Mouse (Mus musculus) forebrain, embryonic 10.5 days (tissue): ENCODE results near the gene Igsf11. TPM values are rescaled to one million over a fixed set of nuclear protein-coding genes. Genes with fewer than 3 reads are reported as not detected.

Experiments used
- DNase-seq: peaks from one replicate; pipeline ENCODE4 v3.0.0-alpha.2; 2017; ENCODE audit warnings: low spot score; ENCODE audit errors: extremely low spot score
- H3K27ac ChIP-seq: fragments of 300-500 bp; sonication (generic); 2 replicates; pipeline ENCODE4 v1.5.1; 2016; ENCODE audit warnings: mild to moderate bottlenecking
- H3K27me3 ChIP-seq: fragments of 300-500 bp; sonication (generic); 2 replicates; pipeline ENCODE4 v1.6.1; 2016; ENCODE audit warnings: mild to moderate bottlenecking; ENCODE audit not compliant: poor library complexity, severe bottlenecking
- H3K36me3 ChIP-seq: fragments of 300-500 bp; sonication (generic); replicated peaks from 2 replicates; pipeline ENCODE4 v1.6.1; 2016; ENCODE audit warnings: mild to moderate bottlenecking, moderate library complexity
- H3K4me1 ChIP-seq: fragments of 300-500 bp; sonication (generic); 2 replicates; pipeline ENCODE4 v1.6.1; 2016
- H3K4me3 ChIP-seq: fragments of 300-500 bp; sonication (generic); 2 replicates; pipeline ENCODE4 v1.5.1; 2016; ENCODE audit warnings: mild to moderate bottlenecking, moderate library complexity
- H3K9me3 ChIP-seq: fragments of 300-500 bp; sonication (generic); 2 replicates; pipeline ENCODE4 v1.6.1; 2016; ENCODE audit warnings: mild to moderate bottlenecking, moderate library complexity
- WGBS: fragments of 180-500 bp; shearing (Covaris S2); methylation state at CpG from one replicate; pipeline ENCODE4 v1.1.7; 2016; 5-methylcytosine and 5-hydroxymethylcytosine counted together
- polyA plus RNA-seq: library from polyadenylated mRNA; unstranded; fragments of >200 nt; fragmentation: Nextera tagmentation; extraction: Ambion mirVana; gene quantifications from 2 replicates; pipeline ENCODE4 v1.2.1, GENCODE M21; 2016

The Igsf11 gene
- polyA plus RNA-seq, 1 experiment from 2014 or later = 2.2 TPM

DNA sequence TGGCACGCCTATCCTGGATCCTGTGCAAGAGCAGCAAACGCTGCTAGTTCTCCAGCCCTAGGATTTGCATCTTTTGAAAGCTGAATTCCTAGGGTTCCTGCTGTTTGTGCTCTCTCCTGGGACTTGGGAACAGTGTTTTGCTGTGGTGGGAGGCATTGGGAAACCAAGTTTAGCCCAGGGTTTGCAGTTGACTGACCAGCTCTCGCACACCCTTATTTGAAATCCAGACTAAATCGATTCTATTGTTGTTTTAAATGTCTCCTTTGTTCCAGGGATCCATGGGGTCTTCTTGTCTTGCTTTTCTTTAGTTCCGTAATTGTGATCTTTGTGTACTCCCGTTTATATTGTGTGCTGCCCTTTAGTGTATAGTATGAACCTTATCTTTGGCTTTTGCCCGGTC is 52.6 kb downstream of the Igsf11 start:
- peak overlapping the region; percentile 81 for H3K27ac ChIP-seq
- 51% methylated on average over 7 of the region's 7 CpGs for WGBS
- H3K4me1 ChIP-seq = peaks cover 78% of the 10 kb centered on the region

GRCm38 (mm10) chr16:38945581-38945981 is 53.1 kb downstream of the Igsf11 start:
- no peaks in the 10 kb centered on the region for H3K9me3 ChIP-seq
- H3K27ac ChIP-seq = peak overlapping the region; percentile 81
- no peaks in the 10 kb centered on the region for H3K27me3 ChIP-seq
- peaks cover 74% of the 10 kb centered on the region for H3K4me1 ChIP-seq
- H3K36me3 ChIP-seq = no peaks in the 10 kb centered on the region
- DNase-seq = no peak
- H3K4me3 ChIP-seq = no peak overlapping the region
- WGBS = 90% methylated on average over 10 of the region's 10 CpGs

More for the DNA sequence above, 52.6 kb downstream of the Igsf11 start:
- no peak for DNase-seq
- Histone ChIP-seq H3K9me3 (no peaks in the 10 kb centered on the region), H3K36me3 (no peaks in the 10 kb centered on the region), H3K27me3 (no peaks in the 10 kb centered on the region), H3K4me3 (no peak overlapping the region)

DNA sequence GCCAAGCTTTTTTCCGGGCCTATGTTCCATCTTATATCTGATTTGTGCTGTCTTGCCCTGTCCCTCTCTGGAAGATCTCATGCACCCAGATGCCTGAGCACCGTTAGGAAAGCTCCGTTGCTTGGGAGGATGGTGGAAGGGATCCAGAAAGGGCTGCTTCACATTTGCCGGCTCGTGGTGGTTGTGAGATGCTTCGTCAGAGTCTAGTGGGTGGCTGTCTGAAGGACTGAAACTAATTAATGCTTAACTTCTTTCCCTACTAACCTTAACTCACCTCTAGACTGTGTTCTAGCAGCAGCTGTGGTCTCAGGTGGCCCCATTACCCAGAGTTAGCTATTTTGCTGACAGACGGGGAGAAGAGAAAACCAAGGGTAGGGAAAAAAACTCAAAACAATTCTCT is 54.0 kb downstream of the Igsf11 start:
- H3K36me3 ChIP-seq = no peaks in the 10 kb centered on the region
- WGBS = 80% methylated on average over 7 of the region's 7 CpGs
- peak overlapping the region; percentile 81 for H3K27ac ChIP-seq
- no peak for DNase-seq
- no peak overlapping the region for H3K4me3 ChIP-seq
- no peaks in the 10 kb centered on the region for H3K27me3 ChIP-seq
- H3K9me3 ChIP-seq = no peaks in the 10 kb centered on the region
- H3K4me1 ChIP-seq = peaks cover 65% of the 10 kb centered on the region

DNA sequence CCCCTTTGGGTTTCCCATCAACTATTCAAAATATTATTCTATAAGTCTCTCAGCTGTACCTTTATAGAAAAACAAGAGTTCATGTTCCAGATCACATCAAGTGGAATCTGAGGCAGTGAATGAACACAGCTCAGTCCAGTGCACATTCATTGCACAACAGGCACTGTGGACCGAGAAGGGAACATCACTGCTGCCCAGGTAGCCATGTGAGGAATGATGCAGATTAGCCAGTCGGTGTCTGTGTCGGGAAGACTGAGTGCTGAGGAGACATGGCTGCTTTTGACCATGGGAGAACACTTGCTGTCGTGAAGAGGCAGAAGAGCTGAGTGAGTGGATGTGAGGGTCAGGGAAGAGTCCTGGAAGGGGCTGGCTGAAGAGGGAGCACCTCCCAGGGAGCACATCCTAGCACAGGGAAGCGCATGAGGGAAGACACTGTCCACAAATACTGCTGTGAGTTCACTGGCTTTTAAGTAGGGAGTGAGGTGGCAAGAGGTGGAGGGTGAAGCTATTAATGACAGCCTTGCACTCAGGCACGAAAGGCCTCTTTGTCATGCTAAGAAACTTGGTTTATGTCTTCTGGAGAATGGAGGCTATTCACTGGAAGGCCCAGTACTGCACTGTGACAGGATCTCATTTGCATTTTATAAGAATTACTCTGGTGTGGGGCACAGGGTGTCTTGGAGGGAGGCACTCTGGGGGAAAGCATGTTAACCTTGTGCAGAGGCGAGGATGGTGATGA is 54.8 kb downstream of the Igsf11 start:
- Histone ChIP-seq H3K36me3 (no peaks in the 10 kb centered on the region), H3K9me3 (no peaks in the 10 kb centered on the region), H3K27me3 (no peaks in the 10 kb centered on the region), H3K4me1 (peaks cover 57% of the 10 kb centered on the region), H3K4me3 (no peak overlapping the region), H3K27ac (peak overlapping the region; percentile 81)
- 70% methylated on average over 7 of the region's 7 CpGs for WGBS
- DNase-seq = no peak

DNA sequence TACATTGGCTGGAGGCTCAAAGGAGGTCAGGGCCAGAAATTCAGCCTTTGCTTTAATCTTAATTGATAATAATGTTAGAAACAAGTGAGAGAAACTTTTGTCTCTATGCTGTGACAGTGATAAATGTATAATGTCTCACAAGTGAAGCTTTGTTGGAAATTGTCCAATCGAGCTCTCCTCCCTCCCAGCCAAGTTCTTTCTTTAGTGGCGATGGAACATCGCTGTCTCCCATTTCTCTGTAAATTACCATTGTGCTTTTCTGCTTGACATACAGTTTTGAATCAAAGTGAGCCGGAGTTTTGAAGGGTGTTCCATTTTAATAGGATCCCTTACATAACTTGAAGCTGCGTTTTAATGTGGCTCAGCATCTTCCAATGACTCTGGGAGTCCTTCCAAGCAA is 56.0 kb downstream of the Igsf11 start:
- no peaks in the 10 kb centered on the region for H3K36me3 ChIP-seq
- no peak for DNase-seq
- H3K9me3 ChIP-seq = no peaks in the 10 kb centered on the region
- no peaks in the 10 kb centered on the region for H3K27me3 ChIP-seq
- peaks cover 49% of the 10 kb centered on the region for H3K4me1 ChIP-seq
- no peak overlapping the region for H3K4me3 ChIP-seq
- WGBS = 94% methylated on average over 5 of the region's 5 CpGs
- H3K27ac ChIP-seq = peak overlapping the region; percentile 81

GRCm38 (mm10) chr16:38952881-38953280 is 60.4 kb downstream of the Igsf11 start:
- WGBS = 93% methylated on average over 3 of the region's 3 CpGs
- no peak for DNase-seq
- H3K4me3 ChIP-seq = no peak overlapping the region

GRCm38 (mm10) chr16:38953821-38954220 is 61.4 kb downstream of the Igsf11 start:
- H3K9me3 ChIP-seq = peaks cover 15% of the 10 kb centered on the region; the same call in 1 of the 2 replicates
- no peaks in the 10 kb centered on the region for H3K27me3 ChIP-seq
- H3K4me1 ChIP-seq = peaks cover 4% of the 10 kb centered on the region; the same call in 1 of the 2 replicates
- H3K36me3 ChIP-seq = no peaks in the 10 kb centered on the region
- H3K27ac ChIP-seq = no peak overlapping the region
- DNase-seq = no peak
- 57% methylated on average over 6 of the region's 6 CpGs for WGBS
- no peak overlapping the region for H3K4me3 ChIP-seq

More at GRCm38 (mm10) chr16:38952881-38953280, 60.4 kb downstream of the Igsf11 start:
- peaks cover 8% of the 10 kb centered on the region for H3K4me1 ChIP-seq
- no peaks in the 10 kb centered on the region for H3K27me3 ChIP-seq
- no peak overlapping the region for H3K27ac ChIP-seq
- no peaks in the 10 kb centered on the region for H3K36me3 ChIP-seq
- H3K9me3 ChIP-seq = peaks cover 15% of the 10 kb centered on the region; the same call in 1 of the 2 replicates

- Histone ChIP-seq H3K27ac (no peak overlapping the region), H3K9me3 (peaks cover 15% of the 10 kb centered on the region; the same call in 1 of the 2 replicates), H3K4me1 (peaks cover 9% of the 10 kb centered on the region), H3K36me3 (no peaks in the 10 kb centered on the region), H3K27me3 (no peaks in the 10 kb centered on the region), H3K4me3 (no peak overlapping the region)
- 91% methylated on average over 16 of the region's 16 CpGs for WGBS
- no peak for DNase-seq
Observed at GRCm38 (mm10) chr16:38954501-38955288, 62.2 kb downstream of the Igsf11 start.

DNA sequence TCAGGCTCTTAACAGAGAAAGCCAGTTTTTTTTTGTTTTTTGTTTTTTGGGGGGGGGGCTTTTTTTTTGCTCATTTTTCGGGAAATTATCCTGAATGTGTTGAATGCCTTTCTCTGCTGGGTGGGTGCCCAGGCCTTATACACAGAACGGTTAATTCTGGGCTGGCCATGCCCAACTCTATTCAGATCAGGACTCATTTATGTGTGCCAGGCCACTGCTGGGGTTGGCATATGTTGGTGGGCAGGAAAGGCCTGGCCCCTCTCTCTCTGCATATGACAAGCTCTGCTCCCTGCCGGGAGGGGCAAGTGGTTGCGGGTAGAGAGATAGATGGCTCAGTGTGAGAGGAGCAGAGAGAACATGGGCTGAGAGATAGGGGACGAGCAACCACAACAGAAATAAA is 62.8 kb downstream of the Igsf11 start:
- no peaks in the 10 kb centered on the region for H3K27me3 ChIP-seq
- 94% methylated on average over 5 of the region's 5 CpGs for WGBS
- H3K9me3 ChIP-seq = peaks cover 15% of the 10 kb centered on the region; the same call in 1 of the 2 replicates
- H3K4me1 ChIP-seq = peaks cover 14% of the 10 kb centered on the region
- DNase-seq = no peak
- no peak overlapping the region for H3K27ac ChIP-seq
- H3K4me3 ChIP-seq = no peak overlapping the region
- H3K36me3 ChIP-seq = no peaks in the 10 kb centered on the region

- 84% methylated on average over 9 of the region's 9 CpGs for WGBS
Observed at GRCm38 (mm10) chr16:38958801-38959200, 66.3 kb downstream of the Igsf11 start.

GRCm38 (mm10) chr16:38960550-38960949 is 68.1 kb downstream of the Igsf11 start:
- no peak overlapping the region for H3K27ac ChIP-seq
- H3K4me1 ChIP-seq = peaks cover 22% of the 10 kb centered on the region
- no peak for DNase-seq
- H3K4me3 ChIP-seq = no peak overlapping the region
- no peaks in the 10 kb centered on the region for H3K27me3 ChIP-seq
- H3K9me3 ChIP-seq = peaks cover 15% of the 10 kb centered on the region; the same call in 1 of the 2 replicates
- 80% methylated on average over 8 of the region's 8 CpGs for WGBS
- no peaks in the 10 kb centered on the region for H3K36me3 ChIP-seq

More at GRCm38 (mm10) chr16:38958801-38959200, 66.3 kb downstream of the Igsf11 start:
- Histone ChIP-seq H3K4me1 (peaks cover 23% of the 10 kb centered on the region), H3K36me3 (no peaks in the 10 kb centered on the region), H3K9me3 (peaks cover 15% of the 10 kb centered on the region; the same call in 1 of the 2 replicates), H3K27me3 (no peaks in the 10 kb centered on the region), H3K27ac (no peak overlapping the region), H3K4me3 (no peak overlapping the region)
- no peak for DNase-seq

DNA sequence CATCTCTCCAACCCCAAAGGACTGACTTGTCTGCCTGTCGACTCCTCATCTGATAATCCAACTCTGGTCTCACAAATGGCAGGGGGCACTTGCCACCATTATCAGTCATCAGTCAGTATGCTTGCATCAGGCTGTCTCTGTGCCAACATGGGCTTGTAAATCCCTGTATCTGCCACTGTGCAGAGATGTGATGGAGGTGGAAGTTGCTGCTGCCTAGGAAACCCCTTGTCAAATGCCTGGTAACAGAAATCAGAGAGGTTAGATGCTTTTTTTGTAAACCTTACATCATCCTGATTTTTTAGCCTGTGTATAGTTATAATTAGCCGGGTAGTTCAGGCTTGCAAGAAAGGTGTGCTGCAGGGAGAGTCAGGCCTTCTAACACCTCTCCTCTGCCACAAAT is 69.4 kb downstream of the Igsf11 start:
- Histone ChIP-seq H3K4me1 (peaks cover 35% of the 10 kb centered on the region), H3K27me3 (no peaks in the 10 kb centered on the region), H3K9me3 (peaks cover 10% of the 10 kb centered on the region; the same call in 1 of the 2 replicates), H3K4me3 (no peak overlapping the region), H3K27ac (no peak overlapping the region), H3K36me3 (no peaks in the 10 kb centered on the region)
- DNase-seq = no peak
- 94% methylated on average over 2 of the region's 2 CpGs for WGBS

DNA sequence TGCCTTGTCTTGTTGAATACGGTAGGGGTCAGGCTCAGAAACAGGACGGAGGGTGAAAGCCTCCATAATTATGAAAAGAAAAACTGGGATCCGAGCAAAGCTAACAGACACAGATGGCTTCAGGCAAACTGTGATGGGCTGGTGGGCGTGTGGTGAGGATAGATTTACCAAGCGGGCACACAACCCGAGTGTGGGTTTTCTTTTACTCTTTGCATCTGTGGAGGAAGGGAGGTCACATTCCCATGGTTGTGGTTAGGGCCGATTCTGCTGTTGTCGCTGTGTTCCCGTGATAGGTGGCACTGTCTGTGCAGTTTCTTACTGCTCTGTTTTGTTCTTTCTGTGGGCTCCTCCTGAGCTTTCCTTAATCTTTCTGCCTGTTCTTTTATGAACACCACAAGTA is 70.2 kb downstream of the Igsf11 start:
- 82% methylated on average over 9 of the region's 9 CpGs for WGBS
- Histone ChIP-seq H3K9me3 (peaks cover 2% of the 10 kb centered on the region; the same call in 1 of the 2 replicates), H3K36me3 (no peaks in the 10 kb centered on the region), H3K27ac (no peak overlapping the region), H3K4me1 (peaks cover 42% of the 10 kb centered on the region), H3K4me3 (no peak overlapping the region), H3K27me3 (no peaks in the 10 kb centered on the region)
- DNase-seq = no peak
